Mouse (Mus musculus): ENCODE measurements around the gene Ddx27.
A peak's percentile ranks its signal among the peaks of the same experiment; 100 is the strongest.

The Ddx27 gene

GRCm38 (mm10) chr2:167028553-167028952 is 13.6 kb downstream of the Ddx27 start:
- no peak for DNase-seq (ENCODE audit: low read depth)

DNA sequence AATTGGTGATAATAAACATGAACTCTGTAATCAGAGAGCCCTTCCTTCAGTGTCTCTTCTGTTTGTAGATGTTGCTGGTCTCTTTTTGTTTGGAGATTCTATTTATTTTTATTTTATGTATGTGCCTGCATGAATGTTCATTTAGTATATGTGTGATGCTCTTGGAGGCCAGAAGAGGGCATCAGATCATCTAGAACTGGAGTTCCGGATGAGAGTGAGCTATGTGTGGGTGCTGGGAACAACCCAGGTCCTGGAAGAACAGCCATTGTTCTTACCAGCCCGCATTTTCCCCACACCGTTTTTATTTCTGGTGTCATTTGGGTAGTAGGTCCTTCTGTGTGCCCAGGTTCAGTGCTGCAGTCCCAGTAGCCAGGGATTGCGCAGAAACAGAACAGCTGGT is 15.5 kb downstream of the Ddx27 start:
- DNase-seq (ENCODE audit: low read depth), result no peak

GRCm38 (mm10) chr2:167037710-167038109 is 22.7 kb downstream of the Ddx27 start:
- no peak for DNase-seq (ENCODE audit: low read depth)

GRCm38 (mm10) chr2:167038297-167038696 is 23.3 kb downstream of the Ddx27 start:
- DNase-seq (ENCODE audit: low read depth), result no peak

GRCm38 (mm10) chr2:167038716-167039115 is 23.7 kb downstream of the Ddx27 start:
- no peak for DNase-seq (ENCODE audit: low read depth)

DNA sequence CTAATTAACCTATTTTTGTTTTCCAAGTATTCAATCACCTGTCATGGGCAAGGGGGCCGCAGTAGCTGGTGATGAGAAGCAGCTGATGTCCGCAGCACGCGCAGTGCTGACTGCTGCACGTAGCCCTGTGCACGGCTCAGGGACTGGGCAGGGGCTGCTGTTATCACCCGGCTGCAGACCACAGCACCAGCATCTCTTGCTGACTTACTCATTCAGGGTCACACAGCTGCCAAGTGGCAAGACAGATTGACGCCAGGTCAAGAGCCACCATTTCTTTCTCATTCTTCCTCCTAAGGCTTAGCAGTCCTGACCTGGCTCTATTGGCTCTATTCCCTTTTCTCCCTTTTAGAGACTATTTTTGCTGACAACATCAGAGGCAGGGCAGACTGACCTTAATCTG is 24.4 kb downstream of the Ddx27 start:
- DNase-seq (ENCODE audit: low read depth), result no peak

GRCm38 (mm10) chr2:167043400-167044121 is 28.6 kb downstream of the Ddx27 start:
- peak; percentile 92 for DNase-seq (ENCODE audit: low read depth)

GRCm38 (mm10) chr2:167048223-167048622 is 33.2 kb downstream of the Ddx27 start:
- no peak for DNase-seq (ENCODE audit: low read depth)

DNA sequence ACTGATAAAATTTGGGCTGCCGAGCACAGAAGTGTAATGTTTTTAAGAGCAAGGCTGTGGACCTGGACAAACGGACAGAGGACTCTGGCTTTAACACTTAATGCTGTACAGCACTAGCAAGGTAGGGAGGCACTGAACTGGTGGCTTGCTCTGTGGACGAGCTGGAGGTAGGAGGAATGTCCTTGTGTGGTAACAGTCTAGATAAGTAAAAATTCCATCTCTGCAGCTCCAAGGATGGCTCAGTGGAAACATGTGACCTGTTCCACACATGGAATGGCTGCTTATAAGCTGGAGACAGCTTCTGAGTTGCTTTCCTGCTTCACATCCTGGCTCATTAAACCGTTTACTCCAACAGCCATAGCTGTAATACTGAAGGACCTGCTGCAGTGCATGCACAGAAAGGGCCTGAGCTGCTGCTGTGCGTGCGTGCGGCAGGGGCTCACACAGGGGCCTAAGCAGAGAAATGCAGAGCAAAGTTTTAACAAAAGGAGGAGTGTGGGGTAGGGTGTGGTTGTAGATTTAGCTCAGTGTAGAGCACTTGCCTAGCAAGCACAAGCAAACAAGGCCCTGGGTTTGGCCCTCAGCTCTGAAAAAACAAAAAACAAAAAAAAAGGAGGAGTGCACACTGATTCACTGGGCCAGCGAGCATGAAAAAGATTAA is 33.8 kb downstream of the Ddx27 start:
- DNase-seq (ENCODE audit: low read depth), result no peak

DNA sequence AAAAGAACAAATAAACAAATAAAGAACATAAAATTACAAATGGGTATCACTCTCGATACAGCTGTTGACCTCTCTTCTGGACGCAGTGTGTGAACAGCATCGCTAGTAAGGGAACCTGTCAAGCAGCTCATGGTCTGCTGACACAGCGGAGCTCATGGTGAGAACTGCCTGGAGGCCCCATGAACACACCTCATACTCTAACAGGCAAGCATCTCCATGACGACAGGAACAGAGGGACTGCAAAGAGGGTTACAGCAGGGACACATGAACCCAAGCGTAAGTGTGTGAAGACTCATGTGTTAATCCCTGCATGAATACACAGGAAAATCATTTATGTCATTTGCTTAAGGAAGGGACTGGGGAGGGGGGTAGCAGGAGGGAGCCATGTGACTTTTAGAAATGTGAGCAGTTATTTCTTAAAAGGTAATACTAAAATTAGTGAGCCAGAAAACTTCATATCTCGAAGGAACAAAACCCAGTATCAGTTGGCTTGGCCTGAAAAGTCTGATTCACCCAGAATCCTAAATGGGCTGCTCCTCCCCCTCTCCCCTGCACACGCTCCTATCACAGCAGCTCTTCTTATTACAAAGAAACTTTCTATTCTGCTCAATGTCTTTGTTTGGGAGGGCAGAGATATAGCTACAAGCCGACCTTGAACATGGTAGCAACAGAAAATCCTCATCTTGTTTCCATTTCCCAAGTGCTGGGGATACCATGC is 38.3 kb downstream of the Ddx27 start:
- DNase-seq (ENCODE audit: low read depth), result no peak

DNA sequence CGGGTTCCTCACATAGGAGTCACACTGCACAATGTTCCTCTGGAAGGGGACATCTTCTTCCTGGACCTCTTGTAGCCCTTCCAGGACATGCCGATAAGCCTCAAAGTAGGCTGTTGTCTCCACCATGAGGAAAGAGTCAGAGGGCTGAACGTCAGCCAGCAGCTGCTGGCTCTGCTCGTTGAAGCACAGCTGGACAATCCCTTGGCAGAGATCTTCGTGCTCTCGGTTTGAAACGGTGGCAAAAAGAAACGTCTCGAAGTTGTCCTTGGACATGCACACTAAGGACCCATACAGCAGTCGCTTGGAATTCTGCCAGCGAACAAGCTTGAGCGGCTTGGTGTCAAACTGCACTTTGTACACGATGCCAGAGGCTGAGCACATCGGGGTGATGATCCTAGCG is 40.4 kb downstream of the Ddx27 start:
- no peak for DNase-seq (ENCODE audit: low read depth)

DNA sequence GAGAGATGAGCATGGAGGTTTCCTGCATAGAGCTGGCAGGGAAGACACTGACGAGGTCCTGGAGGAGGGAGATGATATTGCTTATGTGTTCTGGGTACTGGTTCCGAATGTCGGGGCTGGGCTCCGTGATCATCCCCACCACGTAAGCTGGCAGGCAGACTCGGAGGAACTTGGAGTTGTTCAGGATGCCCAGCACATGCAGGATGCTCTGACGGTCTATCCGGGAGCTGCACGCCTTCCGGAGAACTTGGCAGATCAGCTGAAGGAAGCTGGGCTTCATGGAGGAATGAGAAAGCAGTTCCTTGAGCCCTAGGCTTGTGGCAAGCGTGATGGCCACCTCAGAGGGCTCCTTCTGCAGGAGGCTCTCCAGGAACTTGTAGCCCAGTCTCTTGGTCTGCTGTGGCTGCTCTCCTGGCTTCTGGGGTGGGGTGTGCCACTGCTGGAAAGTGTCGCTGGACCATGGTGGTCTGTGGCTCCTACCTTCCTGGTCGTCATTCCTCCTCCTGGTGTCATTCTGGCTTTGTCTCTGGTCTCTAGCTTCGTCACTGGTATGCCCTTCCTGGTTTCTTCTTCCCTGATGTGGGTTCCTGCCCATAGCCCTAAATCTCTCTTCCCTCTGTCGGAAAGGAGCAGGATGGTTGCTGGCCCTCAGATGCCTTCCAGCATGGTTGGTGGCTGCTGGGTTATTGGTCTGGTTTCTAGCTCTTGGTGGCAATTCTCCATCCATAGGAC is 41.4 kb downstream of the Ddx27 start:
- DNase-seq (ENCODE audit: low read depth), result no peak

DNA sequence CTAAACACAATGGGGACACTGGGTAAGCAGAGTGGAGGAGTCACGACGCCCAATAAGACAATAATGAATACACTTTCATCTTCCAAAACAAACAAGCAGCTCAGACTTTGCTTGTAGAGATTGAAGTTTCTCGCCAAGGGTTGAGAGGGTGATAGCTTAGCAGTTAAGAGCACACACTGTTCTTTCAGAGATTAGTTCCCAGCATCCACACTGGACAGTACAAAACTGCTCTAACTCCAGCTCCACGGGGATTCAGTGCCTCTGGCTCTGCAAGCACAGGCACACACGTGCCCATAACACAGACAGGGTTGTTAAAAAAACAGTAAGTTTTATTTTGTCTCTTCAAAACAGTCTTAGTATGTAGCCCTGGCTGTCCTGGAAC is 41.9 kb downstream of the Ddx27 start:
- no peak for DNase-seq (ENCODE audit: low read depth)

- DNase-seq (ENCODE audit: low read depth), result no peak
Observed at GRCm38 (mm10) chr2:167058201-167058600, 43.2 kb downstream of the Ddx27 start.

GRCm38 (mm10) chr2:167058814-167059387 is 43.9 kb downstream of the Ddx27 start:
- DNase-seq (ENCODE audit: low read depth), result no peak

DNA sequence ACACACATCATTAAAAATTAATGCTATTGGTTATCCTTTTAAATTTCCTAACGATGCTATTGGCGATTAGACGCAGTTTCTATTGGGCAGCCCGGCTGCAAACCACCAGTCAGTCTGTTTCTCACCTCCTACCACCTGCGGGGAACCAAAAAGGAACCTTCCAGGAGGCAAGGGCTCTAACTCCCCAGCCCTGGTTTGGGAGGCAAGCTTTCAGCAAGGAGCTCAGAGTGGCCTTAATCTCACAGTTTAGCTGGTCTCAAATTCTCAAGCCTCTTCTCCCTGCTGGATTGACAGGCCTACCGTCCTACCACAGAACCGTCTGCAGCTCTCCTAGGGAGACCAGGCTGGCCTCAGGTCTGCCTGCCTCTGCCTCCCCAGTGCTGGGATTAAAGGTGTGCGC is 44.5 kb downstream of the Ddx27 start:
- DNase-seq (ENCODE audit: low read depth), result no peak

GRCm38 (mm10) chr2:167059960-167060359 is 45.0 kb downstream of the Ddx27 start:
- DNase-seq (ENCODE audit: low read depth), result no peak

DNA sequence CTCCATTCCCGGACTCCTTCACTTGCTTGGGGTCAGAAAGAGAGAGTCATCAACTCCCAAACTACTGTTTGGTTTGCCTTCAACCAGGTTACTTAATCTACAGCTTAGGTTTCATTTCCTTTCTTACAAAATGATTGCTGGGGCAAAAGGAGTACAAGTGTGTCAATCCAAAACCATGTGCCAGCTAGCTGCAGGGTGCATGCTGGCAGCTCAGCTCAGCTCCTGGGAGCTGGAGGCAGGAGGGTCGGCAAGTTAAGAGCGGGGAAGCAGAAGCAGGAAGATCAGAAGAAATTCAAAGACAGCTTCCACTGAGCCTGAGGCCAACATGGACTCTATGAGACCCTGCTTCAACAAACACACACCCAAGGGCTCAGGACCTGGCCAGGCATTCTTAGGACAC is 45.4 kb downstream of the Ddx27 start:
- no peak for DNase-seq (ENCODE audit: low read depth)

DNA sequence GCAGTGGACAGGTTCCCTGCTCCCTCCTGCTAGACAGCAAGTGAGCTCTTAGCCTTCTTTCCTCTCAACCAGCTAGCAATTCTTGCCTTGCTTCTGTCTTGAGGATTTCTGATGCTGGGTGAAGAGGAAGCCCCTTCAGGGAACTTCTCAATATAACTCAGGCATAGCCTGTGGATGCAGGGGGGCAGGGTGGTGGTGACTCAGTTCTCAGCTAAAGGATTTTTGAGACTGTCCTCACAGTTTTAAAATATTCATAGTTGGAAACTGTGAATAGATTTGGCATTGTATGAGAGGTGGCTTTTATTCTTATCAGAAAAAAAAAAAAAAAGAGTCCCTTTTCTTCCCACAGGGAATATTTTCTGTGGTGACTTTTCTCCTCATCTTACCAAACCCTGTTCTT is 45.8 kb downstream of the Ddx27 start:
- no peak for DNase-seq (ENCODE audit: low read depth)

GRCm38 (mm10) chr2:167061381-167062034 is 46.5 kb downstream of the Ddx27 start:
- no peak for DNase-seq (ENCODE audit: low read depth)

DNA sequence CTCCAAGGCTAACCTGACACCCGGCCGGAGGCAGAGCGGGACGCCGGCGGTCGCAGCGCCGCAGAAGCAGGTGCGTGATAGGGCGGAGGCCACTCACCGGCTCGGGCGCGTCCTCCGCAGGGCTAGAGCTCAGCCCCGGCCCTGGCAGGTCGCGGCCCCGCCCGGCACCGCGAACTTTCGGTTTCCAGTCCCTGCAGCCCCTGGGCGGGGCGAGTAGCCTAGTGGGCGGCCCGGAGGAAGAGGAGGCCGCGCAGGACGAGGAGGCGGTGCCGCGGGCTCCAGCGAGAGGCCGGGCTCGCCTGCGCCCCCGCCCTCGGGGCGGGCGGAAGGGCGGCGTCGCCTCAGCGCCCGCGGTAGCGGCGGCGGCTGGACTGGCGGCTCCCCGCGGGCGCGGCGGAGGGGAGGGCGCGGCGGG is 47.5 kb downstream of the Ddx27 start:
- DNase-seq (ENCODE audit: low read depth), result peak; percentile 95

Measured in c-Kit-positive CD71-positive TER-119-negative erythroid progenitor cells, embryonic 14.5 days (primary cell).